Mouse (Mus musculus): Measurements from ENCODE around the gene Rnf169. TPM values are rescaled to one million over a fixed set of nuclear protein-coding genes. Genes with fewer than 3 reads are reported as not detected.
A peak's percentile ranks its signal among the peaks of the same experiment; 100 is the strongest.

Rnf169 gene
- polyA plus RNA-seq, 1 experiment: 23.7 TPM

- Histone ChIP-seq H3K4me3 (ENCODE audit: insufficient read depth, low read length) (no peak overlapping the region), H3K4me1 (ENCODE audit: control insufficient read depth, insufficient read depth, low read length) (peaks cover 2% of the 10 kb centered on the region; the same call in 1 of the 2 replicates), H3K27ac (ENCODE audit: insufficient read depth, low read length) (no peak overlapping the region)
- TF ChIP-seq POLR2A (IDR thresholded peaks at IDR 0.05; ENCODE audit: extremely low read depth, insufficient read depth, low read length): no peak
- no peak for TF ChIP-seq CTCF (IDR thresholded peaks at IDR 0.05; ENCODE audit: extremely low read depth, insufficient read depth, low read length)
Measured at GRCm38 (mm10) chr7:99890168-99890755, 90.0 kb downstream of the Rnf169 start.

- no peak for TF ChIP-seq POLR2A (IDR thresholded peaks at IDR 0.05; ENCODE audit: extremely low read depth, insufficient read depth, low read length)
- no peak for TF ChIP-seq CTCF (IDR thresholded peaks at IDR 0.05; ENCODE audit: extremely low read depth, insufficient read depth, low read length)
- Histone ChIP-seq H3K4me3 (ENCODE audit: insufficient read depth, low read length) (no peak overlapping the region), H3K27ac (ENCODE audit: insufficient read depth, low read length) (no peak overlapping the region), H3K4me1 (ENCODE audit: control insufficient read depth, insufficient read depth, low read length) (peaks cover 2% of the 10 kb centered on the region; the same call in 1 of the 2 replicates)
Measured at GRCm38 (mm10) chr7:99889175-99889880, 90.9 kb downstream of the Rnf169 start.

GRCm38 (mm10) chr7:99887743-99888142 lies 92.5 kb downstream of the Rnf169 start:
- no peak for TF ChIP-seq CTCF (IDR thresholded peaks at IDR 0.05; ENCODE audit: extremely low read depth, insufficient read depth, low read length)
- no peak for TF ChIP-seq POLR2A (IDR thresholded peaks at IDR 0.05; ENCODE audit: extremely low read depth, insufficient read depth, low read length)
- H3K4me3 ChIP-seq (ENCODE audit: insufficient read depth, low read length): no peak overlapping the region
- H3K4me1 ChIP-seq (ENCODE audit: control insufficient read depth, insufficient read depth, low read length): peaks cover 2% of the 10 kb centered on the region; the same call in 1 of the 2 replicates
- no peak overlapping the region for H3K27ac ChIP-seq (ENCODE audit: insufficient read depth, low read length)

GRCm38 (mm10) chr7:99887230-99887735 lies 93.0 kb downstream of the Rnf169 start:
- TF ChIP-seq POLR2A (IDR thresholded peaks at IDR 0.05; ENCODE audit: extremely low read depth, insufficient read depth, low read length) (no peak), CTCF (IDR thresholded peaks at IDR 0.05; ENCODE audit: extremely low read depth, insufficient read depth, low read length) (no peak)
- H3K4me3 ChIP-seq (ENCODE audit: insufficient read depth, low read length): no peak overlapping the region
- peaks cover 2% of the 10 kb centered on the region; the same call in 1 of the 2 replicates for H3K4me1 ChIP-seq (ENCODE audit: control insufficient read depth, insufficient read depth, low read length)
- H3K27ac ChIP-seq (ENCODE audit: insufficient read depth, low read length): no peak overlapping the region

GRCm38 (mm10) chr7:99878254-99878653 lies 102.0 kb downstream of the Rnf169 start:
- Histone ChIP-seq H3K4me1 (ENCODE audit: control insufficient read depth, insufficient read depth, low read length) (peaks cover 2% of the 10 kb centered on the region; the same call in 1 of the 2 replicates), H3K27ac (ENCODE audit: insufficient read depth, low read length) (no peak overlapping the region), H3K4me3 (ENCODE audit: insufficient read depth, low read length) (no peak overlapping the region)
- no peak for TF ChIP-seq POLR2A (IDR thresholded peaks at IDR 0.05; ENCODE audit: extremely low read depth, insufficient read depth, low read length)
- no peak for TF ChIP-seq CTCF (IDR thresholded peaks at IDR 0.05; ENCODE audit: extremely low read depth, insufficient read depth, low read length)

GRCm38 (mm10) chr7:99876345-99876744 lies 103.9 kb downstream of the Rnf169 start:
- Histone ChIP-seq H3K4me1 (ENCODE audit: control insufficient read depth, insufficient read depth, low read length) (peaks cover 2% of the 10 kb centered on the region; the same call in 1 of the 2 replicates), H3K4me3 (ENCODE audit: insufficient read depth, low read length) (no peak overlapping the region), H3K27ac (ENCODE audit: insufficient read depth, low read length) (no peak overlapping the region)
- peak; percentile 94 for TF ChIP-seq CTCF (IDR thresholded peaks at IDR 0.05; ENCODE audit: extremely low read depth, insufficient read depth, low read length)
- TF ChIP-seq POLR2A (IDR thresholded peaks at IDR 0.05; ENCODE audit: extremely low read depth, insufficient read depth, low read length): no peak

- Histone ChIP-seq H3K27ac (ENCODE audit: insufficient read depth, low read length) (no peak overlapping the region), H3K4me1 (ENCODE audit: control insufficient read depth, insufficient read depth, low read length) (peaks cover 2% of the 10 kb centered on the region; the same call in 1 of the 2 replicates), H3K4me3 (ENCODE audit: insufficient read depth, low read length) (no peak overlapping the region)
- no peak for TF ChIP-seq CTCF (IDR thresholded peaks at IDR 0.05; ENCODE audit: extremely low read depth, insufficient read depth, low read length)
- no peak for TF ChIP-seq POLR2A (IDR thresholded peaks at IDR 0.05; ENCODE audit: extremely low read depth, insufficient read depth, low read length)
Measured at GRCm38 (mm10) chr7:99875891-99876290, 104.4 kb downstream of the Rnf169 start.

GRCm38 (mm10) chr7:99873965-99874364 lies 106.3 kb downstream of the Rnf169 start:
- Histone ChIP-seq H3K4me1 (ENCODE audit: control insufficient read depth, insufficient read depth, low read length) (peaks cover 2% of the 10 kb centered on the region; the same call in 1 of the 2 replicates), H3K27ac (ENCODE audit: insufficient read depth, low read length) (no peak overlapping the region), H3K4me3 (ENCODE audit: insufficient read depth, low read length) (no peak overlapping the region)
- TF ChIP-seq POLR2A (IDR thresholded peaks at IDR 0.05; ENCODE audit: extremely low read depth, insufficient read depth, low read length) (no peak), CTCF (IDR thresholded peaks at IDR 0.05; ENCODE audit: extremely low read depth, insufficient read depth, low read length) (no peak)

Other genes with a start within 250 kb of the Rnf169 start
- not detected in 2 replicates for gene Olfr521, start 216.9 kb downstream of the Rnf169 start, polyA plus RNA-seq (2012; rRNA removed)
- 1.9 and 2.0 TPM in 2 replicates for gene Neu3, start 152.0 kb downstream of the Rnf169 start, polyA plus RNA-seq (2012; rRNA removed)
- 0.96 and 1.3 TPM in 2 replicates for gene Xrra1, start 121.3 kb downstream of the Rnf169 start, polyA plus RNA-seq (2012; rRNA removed)
- gene Spcs2, start 117.0 kb downstream of the Rnf169 start, polyA plus RNA-seq (2012; rRNA removed): 65.2 and 68.3 TPM in 2 replicates
- gene Chrdl2, start 25.7 kb upstream of the Rnf169 start, polyA plus RNA-seq (2012; rRNA removed): 0.61 and 0.68 TPM in 2 replicates
- gene Pold3, start 141.1 kb upstream of the Rnf169 start, polyA plus RNA-seq (2012; rRNA removed): 31.2 and 31.8 TPM in 2 replicates
- gene Lipt2, start 178.8 kb upstream of the Rnf169 start, polyA plus RNA-seq (2012; rRNA removed): 7.8 and 8.9 TPM in 2 replicates
- 0.44 and 0.57 TPM in 2 replicates for gene Kcne3, start 196.1 kb upstream of the Rnf169 start, polyA plus RNA-seq (2012; rRNA removed)
- gene Pgm2l1, start 246.9 kb upstream of the Rnf169 start, polyA plus RNA-seq (2012; rRNA removed): 91.0 and 97.7 TPM in 2 replicates